Mouse (Mus musculus) embryonic facial prominence, embryonic 15.5 days (tissue): ENCODE measurements around the gene Tiam2. TPM values are rescaled to one million over a fixed set of nuclear protein-coding genes. Genes with fewer than 3 reads are reported as not detected.

Source experiments
- ATAC-seq: fragments of 200-750 bp; cut with Nextera tagmentation; 2 replicates; pipeline ENCODE4 v1.8.0; 2017; ENCODE audit warnings: low read depth, moderate TSS enrichment; ENCODE audit not compliant: insufficient number of reproducible peaks, low FRiP score, low TSS enrichment
- H3K27ac ChIP-seq: fragments of 300-500 bp; sonication (generic); replicated peaks from 2 replicates; pipeline ENCODE4 v1.5.1; 2015; ENCODE audit warnings: mild to moderate bottlenecking, inconsistent platforms
- H3K27me3 ChIP-seq: fragments of 300-500 bp; sonication (generic); 2 replicates; pipeline ENCODE4 v1.6.1; 2015; ENCODE audit warnings: inconsistent platforms
- H3K36me3 ChIP-seq: fragments of 300-500 bp; sonication (generic); 2 replicates; pipeline ENCODE4 v1.6.1; 2015; ENCODE audit warnings: mild to moderate bottlenecking, inconsistent platforms
- H3K4me1 ChIP-seq: fragments of 300-500 bp; sonication (generic); 2 replicates; pipeline ENCODE4 v1.6.1; 2015; ENCODE audit warnings: inconsistent platforms
- H3K4me2 ChIP-seq: fragments of 300-500 bp; sonication (generic); replicated peaks from 2 replicates; pipeline ENCODE4 v1.6.1; 2015; ENCODE audit warnings: mild to moderate bottlenecking, inconsistent platforms
- H3K4me3 ChIP-seq: fragments of 300-500 bp; sonication (generic); replicated peaks from 2 replicates; pipeline ENCODE4 v1.5.1; 2015; ENCODE audit warnings: mild to moderate bottlenecking, inconsistent platforms
- H3K9ac ChIP-seq: fragments of 300-500 bp; sonication (generic); 2 replicates; pipeline ENCODE4 v1.6.1; 2015; ENCODE audit warnings: inconsistent platforms
- H3K9me3 ChIP-seq: fragments of 300-500 bp; sonication (generic); replicated peaks from 2 replicates; pipeline ENCODE4 v1.6.1; 2016; ENCODE audit warnings: inconsistent platforms
- WGBS: fragments of 180-500 bp; shearing (Covaris S2); methylation state at CpG from one replicate; pipeline ENCODE4 v1.1.7; 2015; 5-methylcytosine and 5-hydroxymethylcytosine counted together
- polyA plus RNA-seq: library from polyadenylated mRNA; unstranded; fragments of >200 nt; fragmentation: Nextera tagmentation; extraction: Ambion mirVana; gene quantifications from 2 replicates; pipeline ENCODE4 v1.2.1, GENCODE M21; 2015

Tiam2 gene
- polyA plus RNA-seq, 1 experiment from 2014 or later, result 18.2 TPM

GRCm38 (mm10) chr17:3483091-3483490 is 156.7 kb downstream of the Tiam2 start:
- H3K27me3 ChIP-seq, result no peaks in the 10 kb centered on the region
- 69% methylated on average over 8 of the region's 8 CpGs for WGBS
- no peak for ATAC-seq
- no peaks in the 10 kb centered on the region for H3K4me1 ChIP-seq
- H3K27ac ChIP-seq, result no peak overlapping the region
- peaks cover 19% of the 10 kb centered on the region; the same call in 1 of the 2 replicates for H3K36me3 ChIP-seq
- H3K9ac ChIP-seq, result no peak overlapping the region
- no peaks in the 10 kb centered on the region for H3K9me3 ChIP-seq
- no peak overlapping the region for H3K4me2 ChIP-seq
- H3K4me3 ChIP-seq, result no peak overlapping the region

GRCm38 (mm10) chr17:3485851-3486250 is 159.5 kb downstream of the Tiam2 start:
- Histone ChIP-seq H3K36me3 (peaks cover 12% of the 10 kb centered on the region; the same call in 1 of the 2 replicates), H3K9me3 (no peaks in the 10 kb centered on the region), H3K9ac (no peak overlapping the region), H3K4me3 (no peak overlapping the region), H3K27me3 (no peaks in the 10 kb centered on the region), H3K4me1 (no peaks in the 10 kb centered on the region), H3K4me2 (no peak overlapping the region), H3K27ac (no peak overlapping the region)
- 68% methylated on average over 7 of the region's 7 CpGs for WGBS
- ATAC-seq, result no peak

DNA sequence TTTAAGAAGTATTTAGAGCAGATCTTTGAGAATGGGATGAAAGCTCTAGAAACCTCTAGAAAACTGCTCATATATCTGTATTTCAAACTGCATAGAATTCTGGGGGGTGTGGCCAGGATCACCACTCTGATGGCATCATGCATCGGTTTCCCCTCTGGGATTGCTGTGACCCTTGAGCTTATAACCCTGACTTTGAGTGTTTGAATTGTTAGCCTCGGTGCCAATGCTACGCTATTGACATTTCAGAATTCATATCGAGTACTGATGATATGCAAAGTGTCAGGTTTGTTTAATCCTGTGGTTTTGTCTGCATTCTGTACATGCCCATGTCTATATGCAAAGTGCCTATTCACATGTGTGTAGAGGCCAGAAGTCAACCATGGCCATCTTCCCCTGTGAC is 160.8 kb downstream of the Tiam2 start:
- Histone ChIP-seq H3K27ac (no peak overlapping the region), H3K4me1 (no peaks in the 10 kb centered on the region), H3K9me3 (no peaks in the 10 kb centered on the region), H3K4me2 (no peak overlapping the region), H3K36me3 (peaks cover 12% of the 10 kb centered on the region; the same call in 1 of the 2 replicates), H3K4me3 (no peak overlapping the region), H3K27me3 (no peaks in the 10 kb centered on the region), H3K9ac (no peak overlapping the region)
- ATAC-seq, result no peak
- WGBS, result 90% methylated on average over 4 of the region's 4 CpGs

DNA sequence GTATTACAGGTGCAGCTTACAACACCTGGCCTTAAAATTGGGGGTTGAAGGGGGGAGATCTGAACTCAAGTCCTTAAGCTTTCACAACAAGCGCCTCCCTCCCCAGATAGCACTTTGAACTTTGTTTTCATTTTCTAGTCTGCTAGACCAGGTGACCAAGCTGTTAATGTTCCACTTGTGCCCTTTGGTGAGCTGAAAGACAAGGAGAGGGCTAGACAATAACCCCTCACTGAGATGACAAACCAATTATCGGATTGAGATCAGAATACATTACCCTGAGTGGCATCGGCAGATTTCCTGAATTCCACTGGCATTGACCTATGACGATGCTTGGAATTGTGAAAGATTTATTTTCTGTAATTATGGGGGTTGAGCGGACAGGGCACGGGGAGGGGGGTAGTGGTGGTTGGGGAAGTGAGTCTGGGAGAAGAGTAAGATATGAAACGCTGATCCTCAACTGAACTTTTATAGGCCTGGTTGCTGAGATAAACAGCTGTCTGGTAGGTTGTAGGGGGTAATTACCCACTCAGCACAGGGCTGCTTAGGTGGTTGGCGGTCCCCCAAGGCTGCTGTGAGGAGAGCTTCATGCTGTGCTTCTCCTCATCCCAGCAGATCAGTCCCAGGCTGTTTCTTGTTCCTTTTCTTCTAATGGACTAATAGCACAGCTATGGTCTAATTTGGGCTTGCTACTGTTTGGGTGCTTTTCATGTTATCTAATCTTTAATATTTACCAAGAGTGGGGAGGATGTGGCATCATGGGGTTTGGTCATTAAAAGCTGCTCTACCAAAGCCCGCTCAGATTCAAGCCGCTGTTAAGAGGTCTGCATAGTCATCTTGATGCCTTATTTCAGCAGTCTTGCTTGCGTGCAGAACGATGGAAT is 161.6 kb downstream of the Tiam2 start:
- H3K4me2 ChIP-seq, result no peak overlapping the region
- 75% methylated on average over 12 of the region's 12 CpGs for whole genome bisulfite sequencing
- peak; percentile 19; the same call in 1 of the 2 replicates for ATAC-seq
- H3K36me3 ChIP-seq, result 0 out of 2 replicates have a peak, but pooled peaks cover 12% of the 10 kb centered on the region
- H3K4me1 ChIP-seq, result no peaks in the 10 kb centered on the region
- H3K27ac ChIP-seq, result no peak overlapping the region
- no peaks in the 10 kb centered on the region for H3K27me3 ChIP-seq
- H3K9me3 ChIP-seq, result no peaks in the 10 kb centered on the region
- no peak overlapping the region for H3K9ac ChIP-seq
- H3K4me3 ChIP-seq, result no peak overlapping the region

- H3K4me2 ChIP-seq, result no peak overlapping the region
- no peaks in the 10 kb centered on the region for H3K4me1 ChIP-seq
- H3K9ac ChIP-seq, result no peak overlapping the region
- H3K27me3 ChIP-seq, result no peaks in the 10 kb centered on the region
- 85% methylated on average over 11 of the region's 11 CpGs for WGBS
- no peak overlapping the region for H3K27ac ChIP-seq
- H3K4me3 ChIP-seq, result no peak overlapping the region
- no peak for ATAC-seq
- no peaks in the 10 kb centered on the region for H3K9me3 ChIP-seq
- 0 out of 2 replicates have a peak, but pooled peaks cover 12% of the 10 kb centered on the region for H3K36me3 ChIP-seq
Measured at GRCm38 (mm10) chr17:3490216-3490895, 164.0 kb downstream of the Tiam2 start.

DNA sequence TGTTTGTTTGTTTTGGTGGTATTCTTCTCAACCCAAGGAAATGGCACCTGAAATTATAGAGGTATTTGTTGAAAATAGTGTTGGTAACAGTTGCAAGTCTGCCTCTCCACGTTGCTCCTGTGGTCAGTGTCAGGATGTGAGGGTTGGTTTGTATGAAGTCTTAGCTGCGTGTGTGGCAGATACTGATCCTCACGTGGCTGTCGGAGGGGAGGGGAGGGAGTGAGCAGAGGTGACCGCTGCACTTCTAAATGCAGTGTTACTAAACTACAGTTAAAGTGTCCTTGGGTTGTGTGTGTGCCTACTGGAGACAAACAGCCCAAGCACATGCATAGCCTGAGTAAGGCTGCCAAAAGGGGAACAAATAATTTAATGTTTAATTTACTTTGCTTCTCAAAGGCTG is 164.7 kb downstream of the Tiam2 start:
- 68% methylated on average over 5 of the region's 5 CpGs for WGBS
- H3K4me3 ChIP-seq, result no peak overlapping the region
- H3K9ac ChIP-seq, result no peak overlapping the region
- ATAC-seq, result no peak
- 0 out of 2 replicates have a peak, but pooled peaks cover 9% of the 10 kb centered on the region for H3K36me3 ChIP-seq
- H3K9me3 ChIP-seq, result no peaks in the 10 kb centered on the region
- no peaks in the 10 kb centered on the region for H3K4me1 ChIP-seq
- no peak overlapping the region for H3K27ac ChIP-seq
- no peak overlapping the region for H3K4me2 ChIP-seq
- H3K27me3 ChIP-seq, result no peaks in the 10 kb centered on the region

DNA sequence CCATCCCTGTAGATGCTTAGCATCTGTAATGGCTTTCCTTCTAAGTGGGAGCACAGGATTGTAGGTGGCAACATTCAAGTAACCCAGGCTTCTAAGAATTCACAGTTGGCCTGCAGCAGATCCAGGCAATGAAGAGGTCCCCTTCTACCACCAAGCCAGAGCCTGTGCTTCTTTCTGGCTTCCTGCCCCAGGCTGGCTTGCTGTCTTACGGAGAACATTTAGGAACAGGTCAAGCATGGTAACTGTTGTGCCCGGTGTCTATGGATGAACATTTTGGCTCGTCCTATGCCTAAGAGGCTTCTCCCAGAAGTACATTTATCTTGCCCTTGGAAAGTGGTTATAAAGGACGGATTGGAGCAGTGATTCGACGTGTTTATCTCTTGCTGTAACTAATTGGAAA is 165.3 kb downstream of the Tiam2 start:
- Histone ChIP-seq H3K27ac (no peak overlapping the region), H3K9ac (no peak overlapping the region), H3K27me3 (no peaks in the 10 kb centered on the region), H3K4me1 (no peaks in the 10 kb centered on the region), H3K4me3 (no peak overlapping the region), H3K4me2 (no peak overlapping the region), H3K9me3 (no peaks in the 10 kb centered on the region), H3K36me3 (0 out of 2 replicates have a peak, but pooled peaks cover 5% of the 10 kb centered on the region)
- ATAC-seq, result no peak
- 83% methylated on average over 6 of the region's 6 CpGs for WGBS

DNA sequence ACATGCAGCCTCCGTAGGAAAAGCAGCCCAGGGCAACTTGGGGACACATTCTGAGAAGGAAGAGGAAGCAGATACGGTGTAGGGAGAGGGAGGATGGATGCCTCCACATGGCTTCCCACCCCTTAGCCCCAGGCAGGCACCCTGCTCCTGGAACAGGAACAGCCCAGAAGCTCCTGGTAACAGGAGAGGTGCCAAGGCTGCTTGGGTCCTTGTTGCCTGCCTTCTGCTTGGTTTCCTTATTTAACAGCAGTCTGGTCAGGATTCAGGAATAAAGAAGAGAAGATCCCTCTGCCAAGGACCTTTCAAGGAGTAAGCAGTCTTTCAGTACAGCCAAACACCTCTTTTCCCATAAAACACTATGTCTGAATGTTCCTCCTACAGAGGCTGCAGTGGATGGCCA is 169.2 kb downstream of the Tiam2 start:
- no peak overlapping the region for H3K27ac ChIP-seq
- no peaks in the 10 kb centered on the region for H3K4me1 ChIP-seq
- no peaks in the 10 kb centered on the region for H3K27me3 ChIP-seq
- no peak overlapping the region for H3K4me2 ChIP-seq
- 32% methylated on average over 2 of the region's 2 CpGs for WGBS
- H3K4me3 ChIP-seq, result no peak overlapping the region
- H3K9ac ChIP-seq, result no peak overlapping the region
- H3K36me3 ChIP-seq, result 0 out of 2 replicates have a peak, but pooled peaks cover 2% of the 10 kb centered on the region
- no peak for ATAC-seq
- H3K9me3 ChIP-seq, result no peaks in the 10 kb centered on the region

DNA sequence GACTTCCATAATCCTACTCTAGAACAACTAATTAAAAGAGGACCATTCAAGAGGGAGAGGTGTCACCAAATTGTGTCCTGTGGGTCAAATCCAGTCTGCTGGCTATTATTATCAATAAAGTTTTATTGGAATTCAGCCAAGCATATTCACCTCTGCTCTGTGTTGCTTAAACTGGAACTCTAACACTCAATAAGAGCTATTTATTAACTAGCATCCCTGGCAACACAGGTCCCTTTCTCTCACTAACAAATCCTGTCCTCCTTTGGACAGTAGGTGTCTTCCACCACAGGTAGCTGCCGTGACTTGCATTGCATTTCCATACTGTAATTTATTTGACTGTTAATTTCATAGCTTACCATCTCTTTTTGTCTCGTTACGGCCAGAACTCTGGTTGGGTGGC is 169.7 kb downstream of the Tiam2 start:
- no peaks in the 10 kb centered on the region for H3K9me3 ChIP-seq
- H3K27me3 ChIP-seq, result no peaks in the 10 kb centered on the region
- no peak overlapping the region for H3K27ac ChIP-seq
- H3K36me3 ChIP-seq, result 0 out of 2 replicates have a peak, but pooled peaks cover 2% of the 10 kb centered on the region
- no peak for ATAC-seq
- H3K9ac ChIP-seq, result no peak overlapping the region
- no peak overlapping the region for H3K4me3 ChIP-seq
- WGBS, result 90% methylated on average over 3 of the region's 3 CpGs
- no peak overlapping the region for H3K4me2 ChIP-seq
- no peaks in the 10 kb centered on the region for H3K4me1 ChIP-seq

DNA sequence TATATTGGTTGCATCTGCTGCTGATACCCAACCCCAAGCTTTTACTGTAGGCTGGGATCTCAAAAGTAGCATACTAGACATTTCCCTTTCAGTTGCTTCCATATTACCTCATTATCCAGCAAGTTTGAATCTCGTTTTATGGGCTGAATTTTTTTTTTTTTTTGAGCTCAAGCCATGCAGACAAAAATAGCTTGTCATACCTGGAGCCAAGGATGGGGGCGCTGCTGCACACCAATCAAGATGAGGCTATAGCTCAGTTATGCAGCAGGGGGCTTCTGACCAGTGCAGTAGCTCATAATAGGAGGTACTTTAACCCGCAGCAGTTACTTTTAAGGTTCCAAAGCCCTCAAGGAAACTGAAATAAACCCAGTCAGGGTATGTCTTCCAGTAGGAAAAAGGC is 171.7 kb downstream of the Tiam2 start:
- Histone ChIP-seq H3K9ac (no peak overlapping the region), H3K4me3 (no peak overlapping the region), H3K9me3 (no peaks in the 10 kb centered on the region), H3K4me1 (no peaks in the 10 kb centered on the region), H3K36me3 (peaks cover 8% of the 10 kb centered on the region; the same call in 1 of the 2 replicates), H3K4me2 (no peak overlapping the region), H3K27ac (no peak overlapping the region), H3K27me3 (no peaks in the 10 kb centered on the region)
- no peak for ATAC-seq
- WGBS, result 35% methylated on average over 3 of the region's 3 CpGs

DNA sequence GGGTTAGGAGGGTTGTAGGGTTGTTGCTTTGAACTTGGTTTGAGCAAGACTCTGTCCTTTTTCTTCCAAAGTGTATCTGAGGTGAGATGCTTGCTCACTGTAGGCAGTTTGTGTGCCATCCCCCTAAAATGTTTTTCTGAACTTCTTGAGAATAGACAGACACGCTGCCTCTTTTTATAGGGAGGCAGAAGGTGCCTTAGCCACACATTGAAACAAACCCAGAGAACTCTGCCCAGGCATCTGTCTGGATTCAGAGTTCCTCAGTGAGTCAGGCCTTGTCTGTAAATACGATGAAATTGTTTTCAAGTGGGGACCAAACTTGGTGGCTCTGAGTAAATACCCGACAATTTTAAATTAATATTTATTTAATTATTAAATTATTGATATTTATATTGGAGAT is 172.2 kb downstream of the Tiam2 start:
- 94% methylated on average over 3 of the region's 3 CpGs for WGBS
- peaks cover 8% of the 10 kb centered on the region; the same call in 1 of the 2 replicates for H3K36me3 ChIP-seq
- H3K9me3 ChIP-seq, result no peaks in the 10 kb centered on the region
- no peaks in the 10 kb centered on the region for H3K4me1 ChIP-seq
- H3K27ac ChIP-seq, result no peak overlapping the region
- no peaks in the 10 kb centered on the region for H3K27me3 ChIP-seq
- no peak overlapping the region for H3K9ac ChIP-seq
- no peak for ATAC-seq
- H3K4me2 ChIP-seq, result no peak overlapping the region
- H3K4me3 ChIP-seq, result no peak overlapping the region
